In the genomic region with DNA sequence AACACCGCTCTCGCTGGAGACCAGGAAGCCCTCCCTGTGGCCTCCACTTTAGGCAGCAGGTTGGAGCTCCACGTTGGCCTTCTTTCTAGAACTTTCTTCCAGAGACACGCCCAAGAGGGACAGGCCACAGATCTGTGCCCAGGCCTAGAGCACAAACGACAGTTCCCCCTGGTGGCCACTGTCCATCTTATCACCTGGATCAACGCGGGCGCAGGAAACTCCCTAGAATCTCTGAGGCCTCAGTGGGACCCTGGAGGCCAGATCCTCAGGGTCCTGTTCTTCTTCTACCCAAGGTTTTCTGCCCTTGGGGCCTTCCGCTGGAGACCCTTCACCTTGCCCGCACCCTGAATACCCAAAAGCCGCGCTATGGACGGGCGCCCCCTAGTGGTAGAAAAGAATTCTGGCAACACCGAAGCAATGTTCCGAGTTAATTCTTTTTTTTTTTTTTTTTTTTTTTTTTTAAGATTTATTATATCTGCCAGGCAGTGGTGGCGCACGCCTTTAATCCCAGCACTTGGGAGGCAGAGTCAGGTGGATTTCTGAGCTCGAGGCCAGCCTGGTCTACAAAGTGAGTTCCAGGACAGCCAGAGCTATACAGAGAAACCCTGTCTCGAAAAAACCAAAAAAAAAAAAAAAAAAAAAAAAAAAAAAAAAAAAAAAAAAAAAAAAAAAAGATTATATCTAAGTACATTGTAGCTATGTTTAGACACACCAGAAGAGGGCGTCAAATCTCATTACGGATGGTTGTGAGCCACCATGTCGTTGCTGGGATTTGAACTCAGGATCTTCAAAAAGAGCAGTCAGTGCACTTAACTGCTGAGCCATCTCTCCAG, we compare ENCODE assay signal across 8 mouse cellular contexts. TPM values are rescaled to one million over a fixed set of nuclear protein-coding genes. Genes with fewer than 3 reads are reported as not detected.
A peak's percentile ranks its signal among the peaks of the same experiment; 100 is the strongest.
DNase-seq lines count a peak whose midpoint lies in the region; ATAC-seq and TF ChIP-seq lines count a peak whose summit lies in the region.
"Not testable (repeated sequence)": the region's sequence is repeated elsewhere in the genome, so short reads cannot be mapped to it uniquely, and the experiment has no call there.

No protein-coding gene starts in this region.

- H3K4me1 ChIP-seq in embryonic facial prominence, embryonic 10.5 days = peaks cover 26% of the 10 kb centered on the region
- H3K4me1 ChIP-seq in limb, embryonic 14.5 days (ENCODE audit: control insufficient read depth, insufficient read depth, low read length) = peaks cover 12% of the 10 kb centered on the region
- not testable (repeated sequence) for H3K4me1 ChIP-seq in midbrain, embryonic 14.5 days (ENCODE audit: control insufficient read depth, insufficient read depth, low read length)

- TF ChIP-seq POLR2A in limb, embryonic 14.5 days (IDR thresholded peaks at IDR 0.05; ENCODE audit: borderline replicate concordance, extremely low read depth, insufficient read depth, insufficient read length) = not testable (repeated sequence)

- H3K27me3 ChIP-seq in embryonic facial prominence, embryonic 10.5 days (replicated peaks; ENCODE audit: low read depth, poor library complexity, severe bottlenecking); limb, embryonic 14.5 days (ENCODE audit: control insufficient read depth, insufficient read depth, low read length); midbrain, embryonic 14.5 days (ENCODE audit: control insufficient read depth, insufficient read depth, low read length): not testable (repeated sequence)

- H3K9me3 ChIP-seq in embryonic facial prominence, embryonic 10.5 days; limb, embryonic 14.5 days (ENCODE audit: control insufficient read depth, low read length); midbrain, embryonic 14.5 days (ENCODE audit: control insufficient read depth, low read length): not testable (repeated sequence)

- peak; percentile 91 for DNase-seq in A20 (ENCODE audit: low read depth, low spot score)
- peak; percentile 76 to 86 for DNase-seq in adrenal gland, postnatal 36 days
- DNase-seq in embryonic facial prominence, embryonic 10.5 days (ENCODE audit: low spot score) = peak; percentile 80
- peak; percentile 82 for DNase-seq in heart, adult 8-10 months (ENCODE audit: low spot score)
- peak; percentile 85 for DNase-seq in kidney, adult 18-20 months
- DNase-seq in limb, embryonic 14.5 days (ENCODE audit: low spot score) = peak; percentile 50
- peak; percentile 70 for DNase-seq in midbrain, embryonic 14.5 days
- peak; percentile 70 to 84 for DNase-seq in spleen, postnatal 10 days (ENCODE audit: low spot score in 2 of 2)

- 0 out of 2 replicates have a peak overlapping the region, but pooled peaks have one; percentile 19 for H3K4me2 ChIP-seq in limb, embryonic 14.5 days (replicated peaks; ENCODE audit: low read depth, low read length, severe bottlenecking)
- not testable (repeated sequence) for H3K4me2 ChIP-seq in midbrain, embryonic 14.5 days (ENCODE audit: low read length)

- H3K9ac ChIP-seq in limb, embryonic 14.5 days (ENCODE audit: low read depth, low read length, severe bottlenecking); midbrain, embryonic 14.5 days (replicated peaks; ENCODE audit: low read length): not testable (repeated sequence)

- 29% methylated on average over 23 of the region's 23 CpGs for WGBS in embryonic facial prominence, embryonic 10.5 days
- 25% methylated on average over 23 of the region's 23 CpGs for WGBS in limb, embryonic 14.5 days
- WGBS in midbrain, embryonic 14.5 days = 30% methylated on average over 23 of the region's 23 CpGs

- H3K4me3 ChIP-seq in embryonic facial prominence, embryonic 10.5 days = peak overlapping the region; percentile 32
- not testable (repeated sequence) for H3K4me3 ChIP-seq in limb, embryonic 14.5 days (replicated peaks; ENCODE audit: low read length); midbrain, embryonic 14.5 days (replicated peaks; ENCODE audit: low read depth, low read length)

- peak overlapping the region; percentile 71 for H3K27ac ChIP-seq in embryonic facial prominence, embryonic 10.5 days (replicated peaks)
- not testable (repeated sequence) for H3K27ac ChIP-seq in limb, embryonic 14.5 days (replicated peaks; ENCODE audit: low read depth, low read length); midbrain, embryonic 14.5 days (replicated peaks; ENCODE audit: low read depth, low read length)

- ATAC-seq in limb, embryonic 14.5 days (ENCODE audit: low FRiP score, low read depth) = peak; percentile 42; the same call in 1 of the 2 replicates
- ATAC-seq in midbrain, embryonic 14.5 days (ENCODE audit: low FRiP score, low TSS enrichment) = not testable (repeated sequence)

- H3K36me3 ChIP-seq in embryonic facial prominence, embryonic 10.5 days (replicated peaks); limb, embryonic 14.5 days (ENCODE audit: control insufficient read depth, insufficient read depth, low read length); midbrain, embryonic 14.5 days (ENCODE audit: control insufficient read depth, insufficient read depth, low read length): not testable (repeated sequence)

RNA-seq across cellular contexts. Expression of a gene that starts 4.1 kb away (rescaled TPM):
- total RNA-seq in adrenal gland, postnatal 36 days (2021) = under 1 TPM; 0.72 to 0.86 TPM
- polyA plus RNA-seq in embryonic facial prominence, embryonic 10.5 days (2016; fragmentation: Nextera tagmentation; extraction: Ambion mirVana) = 0.63 and 1.9 TPM in 2 replicates
- 1 to 10 TPM in 1 of 4 experiments, not detected in 3; 1.3 TPM for total RNA-seq in heart, adult 8-10 months (2022)
- polyA plus RNA-seq in limb, embryonic 14.5 days (2012; rRNA removed) = 198 and 208 TPM in 2 replicates
- 37.9 and 48.4 TPM in 2 replicates for polyA plus RNA-seq in limb, embryonic 14.5 days (2014; fragmentation: Nextera tagmentation; extraction: Ambion mirVana)
- 7.9 and 22.6 TPM in 2 replicates for polyA plus RNA-seq in midbrain, embryonic 14.5 days (2014; fragmentation: Nextera tagmentation; extraction: Ambion mirVana)

RNA-seq across cellular contexts. Expression of a gene that starts 13.5 kb away (rescaled TPM):
- total RNA-seq in adrenal gland, postnatal 36 days (2021) = under 1 TPM; 0.30 to 0.33 TPM
- polyA plus RNA-seq in embryonic facial prominence, embryonic 10.5 days (2016; fragmentation: Nextera tagmentation; extraction: Ambion mirVana) = 0.44 and 0.55 TPM in 2 replicates
- total RNA-seq in heart, adult 8-10 months (2022) = under 1 TPM; 0.12 to 0.32 (median 0.23) TPM
- polyA plus RNA-seq in limb, embryonic 14.5 days (2012; rRNA removed) = 0.19 and 0.25 TPM in 2 replicates
- polyA plus RNA-seq in limb, embryonic 14.5 days (2014; fragmentation: Nextera tagmentation; extraction: Ambion mirVana) = 0.58 and 0.94 TPM in 2 replicates
- polyA plus RNA-seq in midbrain, embryonic 14.5 days (2014; fragmentation: Nextera tagmentation; extraction: Ambion mirVana) = 0.33 and 0.55 TPM in 2 replicates

RNA-seq across cellular contexts. Expression of a gene that starts 34.1 kb away (rescaled TPM):
- 10 to 100 TPM; 11.3 to 12.7 TPM for total RNA-seq in adrenal gland, postnatal 36 days (2021)
- polyA plus RNA-seq in embryonic facial prominence, embryonic 10.5 days (2016; fragmentation: Nextera tagmentation; extraction: Ambion mirVana) = 4.4 and 4.9 TPM in 2 replicates
- total RNA-seq in heart, adult 8-10 months (2022) = 10 to 100 TPM; 17.3 to 32.1 (median 24.6) TPM
- polyA plus RNA-seq in limb, embryonic 14.5 days (2012; rRNA removed) = 17.9 and 18.0 TPM in 2 replicates
- polyA plus RNA-seq in limb, embryonic 14.5 days (2014; fragmentation: Nextera tagmentation; extraction: Ambion mirVana) = 5.9 and 7.0 TPM in 2 replicates
- 1.7 and 3.3 TPM in 2 replicates for polyA plus RNA-seq in midbrain, embryonic 14.5 days (2014; fragmentation: Nextera tagmentation; extraction: Ambion mirVana)

RNA-seq across cellular contexts. Expression of a gene that starts 42.7 kb away (rescaled TPM):
- total RNA-seq in adrenal gland, postnatal 36 days (2021) = 100 to 1,000 TPM; 543 to 577 TPM
- 75.8 and 81.7 TPM in 2 replicates for polyA plus RNA-seq in embryonic facial prominence, embryonic 10.5 days (2016; fragmentation: Nextera tagmentation; extraction: Ambion mirVana)
- 1,000 to 10,000 TPM; 2,066 to 2,754 (median 2,219) TPM for total RNA-seq in heart, adult 8-10 months (2022)
- polyA plus RNA-seq in limb, embryonic 14.5 days (2012; rRNA removed) = 165 and 172 TPM in 2 replicates
- 176 and 200 TPM in 2 replicates for polyA plus RNA-seq in limb, embryonic 14.5 days (2014; fragmentation: Nextera tagmentation; extraction: Ambion mirVana)
- 62.4 and 78.1 TPM in 2 replicates for polyA plus RNA-seq in midbrain, embryonic 14.5 days (2014; fragmentation: Nextera tagmentation; extraction: Ambion mirVana)

RNA-seq across cellular contexts. Expression of a gene that starts 59.4 kb away (rescaled TPM):
- 100 to 1,000 TPM; 415 to 420 TPM for total RNA-seq in adrenal gland, postnatal 36 days (2021)
- polyA plus RNA-seq in embryonic facial prominence, embryonic 10.5 days (2016; fragmentation: Nextera tagmentation; extraction: Ambion mirVana) = 325 and 346 TPM in 2 replicates
- total RNA-seq in heart, adult 8-10 months (2022) = 100 to 1,000 TPM; 185 to 230 (median 214) TPM
- 525 and 571 TPM in 2 replicates for polyA plus RNA-seq in limb, embryonic 14.5 days (2012; rRNA removed)
- 208 and 225 TPM in 2 replicates for polyA plus RNA-seq in limb, embryonic 14.5 days (2014; fragmentation: Nextera tagmentation; extraction: Ambion mirVana)
- 168 and 170 TPM in 2 replicates for polyA plus RNA-seq in midbrain, embryonic 14.5 days (2014; fragmentation: Nextera tagmentation; extraction: Ambion mirVana)
